Mouse (Mus musculus) megakaryocyte, adult 5-6 weeks (primary cell): Measurements from ENCODE around the gene Naa35. TPM values are rescaled to one million over a fixed set of nuclear protein-coding genes. Genes with fewer than 3 reads are reported as not detected.

Experiments used
- ATAC-seq: 2 replicates; pipeline ENCODE4 v1.8.0; 2016; ENCODE audit warnings: mild to moderate bottlenecking, inconsistent platforms; ENCODE audit not compliant: poor library complexity, severe bottlenecking
- total RNA-seq, 2 experiments: library from RNA; stranded (forward) in 1 of 2; stranded (reverse) in 1 of 2; fragments of 153-499, 151-499 nt in 1 of 2; fragments of 221-1000, 200-1000 nt in 1 of 2; gene quantifications; 2 replicates each; pipeline versions ENCODE4 v1.2.3 to v1.2.4; 2015 to 2017

Naa35 gene
- 76.1 and 76.4 TPM in 2 replicates for total RNA-seq (2015)
- total RNA-seq (2017), result 30.4 and 53.1 TPM in 2 replicates

DNA sequence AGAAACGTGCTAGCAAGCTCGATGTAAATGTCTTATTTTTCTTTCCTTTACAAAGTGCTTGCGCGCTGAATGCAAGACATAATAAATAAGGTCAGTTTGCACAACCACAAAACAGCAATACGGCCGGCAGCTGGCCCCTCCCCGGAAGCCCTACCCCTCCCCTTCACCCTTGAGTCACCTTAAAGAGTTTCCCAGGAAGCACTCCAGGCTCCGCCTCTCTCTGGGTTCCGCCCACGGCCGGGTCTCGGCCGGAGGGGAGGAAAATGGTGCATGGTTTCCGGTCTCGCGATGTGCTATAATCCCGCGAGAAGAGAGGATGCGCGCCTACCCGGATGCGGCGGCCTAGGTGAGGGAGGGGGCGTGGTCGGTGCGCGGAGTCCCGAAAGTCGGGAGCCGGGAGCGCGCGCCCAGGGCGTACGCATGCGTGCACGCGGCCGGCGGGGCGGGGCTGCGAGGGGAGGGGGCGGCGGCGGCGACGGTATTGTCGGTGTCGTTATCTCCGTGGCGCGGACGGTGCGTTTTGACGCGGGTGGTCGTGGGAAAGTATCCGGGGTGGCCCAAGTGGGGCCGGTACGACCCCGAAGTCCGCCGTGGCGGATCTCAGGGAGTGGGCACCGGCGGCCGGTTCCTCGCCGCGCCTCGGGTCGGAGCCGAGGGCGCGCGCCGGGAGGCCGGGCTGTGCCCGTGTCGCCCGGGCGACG lies at the start of gene Naa35, which contains the start of gene Agtpbp1:
Gene Naa35, plus strand, starts transcription at position 313 of the 701 bp plus-strand sequence.
Gene Agtpbp1, minus strand, starts transcription at position 281 of the 701 bp plus-strand sequence.
- ATAC-seq, result peak; percentile 97

DNA sequence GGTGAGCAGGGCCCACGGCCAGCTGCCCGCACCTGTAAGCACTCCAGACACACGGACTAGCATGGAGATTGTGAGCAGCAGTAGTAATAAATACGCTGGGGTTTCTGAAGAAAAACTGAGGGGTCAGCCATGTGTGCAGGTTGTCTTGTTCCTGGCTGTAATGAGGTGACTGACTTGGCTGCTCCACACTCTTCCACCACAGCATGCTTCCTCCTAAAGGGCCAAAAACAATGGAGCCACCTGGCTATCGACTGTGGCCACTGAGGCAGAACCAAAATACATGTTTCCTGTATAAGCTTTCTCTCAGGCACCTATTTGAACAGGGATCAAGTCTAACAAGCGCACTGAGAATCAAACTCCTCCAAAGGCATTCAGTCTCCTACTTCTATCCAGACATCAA lies 49.3 kb upstream of the Naa35 start:
- ATAC-seq, result no peak

DNA sequence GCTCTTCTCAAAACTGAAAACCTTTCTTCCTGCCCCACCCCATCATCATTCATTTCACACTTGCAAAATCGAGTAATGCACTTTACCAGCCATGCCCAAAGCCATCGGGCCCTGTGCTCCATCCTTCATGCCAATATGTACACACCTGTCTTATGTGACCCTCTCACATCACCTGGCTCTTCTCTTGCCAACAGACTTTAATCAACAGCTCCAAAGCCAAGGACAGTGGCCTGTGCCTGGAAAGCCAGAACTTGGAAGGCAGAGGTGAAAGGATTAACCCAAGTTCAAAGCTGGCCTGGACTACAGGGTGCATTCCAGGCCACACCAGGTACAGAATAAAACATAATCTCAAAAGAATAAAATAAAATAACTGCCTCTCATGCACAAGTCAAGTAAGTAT lies 48.4 kb upstream of the Naa35 start:
- no peak for ATAC-seq

- ATAC-seq, result no peak
Observed at GRCm38 (mm10) chr13:59538661-59539060, 46.4 kb upstream of the Naa35 start.

DNA sequence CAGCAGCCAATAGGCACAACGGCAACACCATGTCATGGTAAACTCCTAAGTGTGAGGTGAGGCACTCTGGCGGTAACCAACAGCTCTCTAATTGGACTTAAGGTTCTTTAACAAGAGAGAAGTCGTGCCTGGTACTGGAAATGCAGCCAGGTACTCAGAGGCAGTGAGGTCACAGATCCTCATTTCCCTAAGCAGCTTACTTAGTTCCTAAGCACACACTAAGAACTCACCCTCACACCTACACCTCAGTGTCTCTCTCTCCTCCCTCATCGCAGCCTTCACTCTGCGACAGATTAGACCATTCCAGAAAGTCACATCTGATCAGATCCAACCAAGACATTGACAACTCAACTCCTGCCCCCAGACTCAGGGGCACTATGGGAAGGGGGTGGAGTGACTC lies 45.0 kb upstream of the Naa35 start:
- no peak for ATAC-seq

GRCm38 (mm10) chr13:59542411-59542810 lies 42.6 kb upstream of the Naa35 start:
- no peak for ATAC-seq

- ATAC-seq, result no peak
Observed at GRCm38 (mm10) chr13:59547091-59547490, 38.0 kb upstream of the Naa35 start.

DNA sequence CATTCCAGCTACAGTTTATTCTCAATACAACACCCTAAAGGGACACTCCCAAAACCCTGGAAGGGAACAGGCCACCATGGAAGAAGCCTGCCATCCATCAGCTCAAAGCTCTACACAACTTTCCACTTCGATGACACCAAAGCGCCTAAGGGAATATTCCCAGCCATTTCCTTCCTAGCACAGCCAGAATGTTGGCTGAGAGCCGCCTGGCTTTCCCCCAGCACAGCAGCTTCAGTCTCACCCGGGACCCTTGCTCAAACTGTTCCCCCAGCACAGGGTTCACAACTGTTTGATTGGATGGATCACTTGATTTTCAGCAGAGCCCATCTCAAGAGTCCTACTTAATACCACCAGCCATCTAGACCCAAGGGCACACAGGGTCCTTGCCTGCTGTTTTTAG lies 37.3 kb upstream of the Naa35 start:
- no peak for ATAC-seq

DNA sequence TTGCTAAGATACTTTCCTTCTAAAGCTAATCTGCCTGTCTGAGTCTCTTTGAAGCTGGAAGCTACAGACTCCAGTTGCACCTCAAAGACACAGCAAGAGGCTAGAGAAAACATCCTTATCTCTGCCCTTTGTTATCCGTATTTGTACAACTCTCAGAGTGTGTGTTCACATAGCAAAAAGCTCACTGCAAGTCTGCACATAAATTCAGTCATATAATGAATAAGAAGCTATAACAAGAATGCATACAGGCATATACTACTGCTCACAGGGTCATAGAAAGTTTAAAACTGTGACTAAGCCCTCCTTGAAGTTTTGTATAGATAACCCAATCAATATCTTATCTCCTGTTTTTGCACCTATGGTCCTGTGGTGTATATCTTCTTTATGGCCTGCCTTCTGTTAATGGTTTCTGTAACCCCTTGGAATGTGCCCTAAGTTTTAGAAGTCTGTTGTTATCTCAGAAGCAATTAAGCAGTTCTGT lies 35.7 kb upstream of the Naa35 start:
- no peak for ATAC-seq

GRCm38 (mm10) chr13:59552286-59552685 lies 32.8 kb upstream of the Naa35 start:
- ATAC-seq, result no peak

GRCm38 (mm10) chr13:59552751-59553150 lies 32.3 kb upstream of the Naa35 start:
- ATAC-seq, result no peak

GRCm38 (mm10) chr13:59554772-59555505 lies 30.1 kb upstream of the Naa35 start:
- no peak for ATAC-seq

GRCm38 (mm10) chr13:59555613-59556192 lies 29.4 kb upstream of the Naa35 start:
- ATAC-seq, result no peak

GRCm38 (mm10) chr13:59556670-59557069 lies 28.4 kb upstream of the Naa35 start:
- peak; percentile 64 for ATAC-seq

DNA sequence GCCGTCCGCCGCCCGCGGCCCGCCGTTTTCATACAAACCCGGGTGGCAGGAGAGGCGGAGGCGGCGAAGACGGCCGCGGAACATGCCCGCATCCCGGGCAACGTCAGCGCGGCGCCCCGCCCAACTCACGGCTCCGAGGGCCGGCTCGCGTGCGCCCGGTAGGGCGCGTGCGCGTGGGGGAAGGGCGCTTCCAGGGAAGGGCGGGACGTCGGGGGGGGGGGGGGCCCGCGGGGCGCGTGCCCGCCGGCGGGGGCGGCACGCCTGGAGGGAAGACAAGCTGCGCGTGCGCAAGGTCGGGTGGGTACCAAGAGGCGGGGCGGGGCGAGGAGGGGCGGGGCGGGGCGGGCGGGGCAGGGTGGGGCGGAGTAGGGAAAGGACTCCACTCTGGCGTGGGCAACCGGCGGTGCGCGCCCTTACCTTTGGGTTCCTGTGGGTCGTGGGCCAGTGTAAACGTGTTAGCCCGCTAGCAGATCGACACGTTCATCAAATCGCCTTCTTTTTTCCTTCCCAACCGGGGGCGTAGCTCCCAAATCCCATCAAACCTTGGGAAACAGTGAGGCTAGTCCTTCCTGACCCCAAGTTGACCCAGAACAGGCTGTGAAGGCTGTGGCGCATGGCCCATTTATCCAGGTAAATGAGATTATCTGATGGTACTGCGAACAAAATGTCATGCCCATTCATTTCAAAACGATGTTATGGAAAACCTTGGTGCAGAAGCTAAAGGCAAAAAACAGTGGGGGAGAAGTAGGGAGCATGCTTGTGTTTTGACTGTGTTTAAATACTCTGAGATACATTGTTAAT lies 27.7 kb upstream of the Naa35 start:
- peak; percentile 80 for ATAC-seq

DNA sequence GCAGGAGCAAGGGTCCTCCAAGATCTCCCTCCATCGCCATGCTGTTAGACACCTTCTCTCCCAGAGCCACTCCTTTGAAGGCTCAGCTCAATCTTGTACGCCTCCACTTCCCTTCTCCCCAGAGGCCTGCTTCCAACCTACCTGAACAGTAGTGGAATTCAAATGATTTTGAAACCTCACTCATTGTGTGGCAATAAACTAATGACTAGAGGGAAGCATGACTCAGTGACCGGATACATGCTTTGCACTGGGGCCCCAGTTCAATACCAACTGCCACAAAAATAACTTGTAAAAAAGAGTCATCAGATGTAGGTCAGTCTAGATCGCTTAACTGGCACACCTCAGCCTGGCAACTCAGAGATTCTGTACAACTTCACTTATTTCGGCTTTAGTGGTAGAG lies 26.3 kb upstream of the Naa35 start:
- peak; percentile 47 for ATAC-seq

DNA sequence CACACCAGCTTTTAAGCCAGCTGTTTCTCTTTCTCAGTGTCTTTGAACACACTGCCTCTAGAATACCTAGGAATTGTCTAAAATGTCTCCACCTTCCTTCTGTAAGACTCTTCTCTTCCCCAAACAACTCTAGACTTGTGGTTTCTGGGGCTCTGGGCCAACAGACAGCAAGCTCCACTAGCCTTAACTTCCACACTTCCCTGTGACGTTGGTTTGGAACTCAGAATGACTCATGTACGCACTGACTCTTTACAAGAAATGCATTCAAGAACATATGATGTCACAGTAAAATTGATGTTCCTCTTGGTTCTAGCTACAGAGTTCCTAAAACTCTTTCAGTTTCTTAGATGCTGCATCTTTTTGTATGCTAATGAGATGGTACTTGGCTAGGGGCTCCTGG lies 22.6 kb upstream of the Naa35 start:
- ATAC-seq, result peak; percentile 75

DNA sequence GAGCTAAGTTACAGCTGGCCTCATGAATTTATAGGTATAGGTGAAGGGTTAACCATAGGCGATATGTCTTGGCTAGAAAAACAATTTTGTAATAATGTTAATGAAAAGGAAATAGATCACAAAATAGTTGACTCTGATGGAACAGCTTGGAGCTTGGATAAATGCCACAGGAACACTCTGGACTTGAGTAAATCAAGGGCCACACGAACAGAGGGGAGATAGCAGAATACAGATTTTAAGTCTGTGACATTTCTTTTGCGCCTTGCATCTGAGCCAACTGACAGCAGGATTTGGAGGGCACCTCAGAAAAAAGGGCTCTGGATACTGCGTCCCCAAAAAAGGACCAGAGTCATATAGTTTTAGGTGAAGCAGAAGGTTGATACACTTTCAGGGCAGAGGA lies 20.6 kb upstream of the Naa35 start:
- no peak for ATAC-seq

DNA sequence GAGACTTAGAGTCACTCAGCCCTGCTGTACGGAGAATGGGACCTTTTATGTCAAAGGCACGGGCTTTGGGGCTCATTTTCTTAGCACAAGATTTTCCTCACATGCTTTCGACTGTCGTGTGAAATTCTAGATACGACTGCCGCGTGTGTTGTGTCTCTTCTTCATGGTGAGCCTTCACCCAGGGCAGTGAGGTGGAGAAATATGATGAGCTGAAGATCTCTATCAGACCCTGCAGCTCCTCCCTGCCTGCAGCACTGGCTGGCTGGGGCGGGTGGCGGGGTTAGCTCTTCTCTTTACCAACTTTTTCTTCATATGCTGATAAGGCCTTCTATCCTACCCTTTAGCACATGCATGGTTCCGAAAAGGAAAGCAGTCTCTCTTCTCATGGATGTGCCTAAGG lies 20.1 kb upstream of the Naa35 start:
- ATAC-seq, result no peak

GRCm38 (mm10) chr13:59565945-59566520 lies 19.0 kb upstream of the Naa35 start:
- no peak for ATAC-seq

- ATAC-seq, result no peak
Observed at GRCm38 (mm10) chr13:59571107-59571506, 14.0 kb upstream of the Naa35 start.
